16 mouse cellular contexts compared by ENCODE assay signal in the genomic region with DNA sequence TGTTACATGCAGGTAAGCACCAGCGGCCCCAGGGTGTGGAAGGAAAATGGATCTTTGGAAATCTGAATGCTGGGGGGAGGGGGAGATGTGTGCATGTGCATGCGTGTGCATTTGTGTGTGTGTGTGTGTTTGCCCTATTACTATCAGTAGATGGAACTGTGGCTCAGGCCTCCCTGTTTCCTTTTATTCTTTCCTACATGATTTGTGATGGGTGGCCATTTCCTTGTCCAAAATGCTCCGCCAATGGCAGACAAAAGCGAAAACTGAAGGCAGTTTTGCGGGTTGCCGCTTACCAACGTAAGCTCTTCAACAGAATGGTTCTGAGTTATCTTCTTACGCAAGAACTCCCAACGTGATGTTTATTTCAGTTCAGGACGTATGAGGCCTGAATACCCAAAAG.
DNase-seq lines count a peak whose midpoint lies in the region; ATAC-seq and TF ChIP-seq lines count a peak whose summit lies in the region.
"Had no signal": no experiment of that assay in that cellular context is flagged by ENCODE, and none has a peak within 500 bp of the region (broad histone marks: within the 10 kb centered on the region; RNA-seq: fewer than 3 reads in every experiment).

No protein-coding gene starts in this region.

- WGBS in kidney, adult 2 months: 74% methylated on average over 10 of the region's 10 CpGs
- 82% methylated on average over 10 of the region's 10 CpGs for WGBS in midbrain, embryonic 16.5 days
- WGBS in intestine, embryonic 15.5 days: 78% methylated on average over 10 of the region's 10 CpGs

- no peaks in the 10 kb centered on the region for H3K27me3 ChIP-seq in kidney, adult 2 months (replicated peaks; ENCODE audit: control insufficient read depth, insufficient read depth, low read length)
- no peaks in the 10 kb centered on the region for H3K27me3 ChIP-seq in E14TG2a.4 (ENCODE audit: insufficient read depth, low read length)
- no peaks in the 10 kb centered on the region for H3K27me3 ChIP-seq in midbrain, embryonic 16.5 days (ENCODE audit: control insufficient read depth, insufficient read depth, low read depth, low read length)
- H3K27me3 ChIP-seq in intestine, embryonic 15.5 days (replicated peaks): no peaks in the 10 kb centered on the region
- H3K27me3 ChIP-seq: embryonic facial prominence, embryonic 12.5 days; forebrain, embryonic 15.5 days; stomach, embryonic 15.5 days had no signal

- no peaks in the 10 kb centered on the region for H3K36me3 ChIP-seq in kidney, adult 2 months (ENCODE audit: control insufficient read depth, insufficient read depth, low read length)
- no peaks in the 10 kb centered on the region for H3K36me3 ChIP-seq in E14TG2a.4 (ENCODE audit: insufficient read depth, low read length)
- no peaks in the 10 kb centered on the region; the same call in none of the 2 replicates for H3K36me3 ChIP-seq in midbrain, embryonic 16.5 days (ENCODE audit: control insufficient read depth, insufficient read depth, low read length)
- H3K36me3 ChIP-seq in intestine, embryonic 15.5 days: peaks cover 5% of the 10 kb centered on the region; the same call in 1 of the 2 replicates
- H3K36me3 ChIP-seq: forebrain, embryonic 15.5 days had no signal

- no peak overlapping the region for H3K4me2 ChIP-seq in midbrain, embryonic 16.5 days (ENCODE audit: low read length)
- no peak overlapping the region for H3K4me2 ChIP-seq in intestine, embryonic 15.5 days (replicated peaks)
- H3K4me2 ChIP-seq: embryonic facial prominence, embryonic 12.5 days; forebrain, embryonic 15.5 days; stomach, embryonic 15.5 days had no signal

- TF ChIP-seq POLR2A in kidney, adult 2 months (IDR thresholded peaks at IDR 0.05; ENCODE audit: low read depth, low read length): no peak
- no peak for TF ChIP-seq POLR2A in brain, embryonic 14.5 days (IDR thresholded peaks at IDR 0.05; ENCODE audit: borderline replicate concordance, extremely low read depth, insufficient read depth, insufficient read length, poor library complexity, severe bottlenecking)

- no peak overlapping the region for H3K4me3 ChIP-seq in kidney, adult 2 months (ENCODE audit: insufficient read depth, low read depth, low read length)
- peak overlapping the region; percentile 29; the same call in 1 of the 2 replicates for H3K4me3 ChIP-seq in E14TG2a.4 (replicated peaks; ENCODE audit: low read length)
- no peak overlapping the region for H3K4me3 ChIP-seq in midbrain, embryonic 16.5 days (ENCODE audit: low read depth, low read length)
- H3K4me3 ChIP-seq in intestine, embryonic 15.5 days (replicated peaks): no peak overlapping the region
- H3K4me3 ChIP-seq: embryonic facial prominence, embryonic 12.5 days; forebrain, embryonic 15.5 days; limb, embryonic 10.5 days; megakaryocyte, embryonic 14.5 days; stomach, embryonic 15.5 days had no signal

- peak; percentile 62 for DNase-seq in kidney, adult 2 months
- DNase-seq in kidney, postnatal 4 days: no peak
- peak; percentile 33 for DNase-seq in brain, embryonic 14.5 days (ENCODE audit: low read depth)
- DNase-seq in frontal cortex, adult 2 months (ENCODE audit: extremely low spot score in 1 of 2, low spot score in 1 of 2): no peak
- DNase-seq: adrenal gland, postnatal 10 days; cerebellum, adult 9-11 months; layer of hippocampus, adult 9-11 months; liver, postnatal 0 days had no signal

- H3K9ac ChIP-seq in midbrain, embryonic 16.5 days (ENCODE audit: low read depth, low read length): no peak overlapping the region
- no peak overlapping the region for H3K9ac ChIP-seq in intestine, embryonic 15.5 days
- H3K9ac ChIP-seq: embryonic facial prominence, embryonic 12.5 days; forebrain, embryonic 15.5 days; liver, postnatal 0 days; stomach, embryonic 15.5 days had no signal

- H3K27ac ChIP-seq in kidney, adult 2 months (ENCODE audit: insufficient read depth, low read depth, low read length): peak overlapping the region; percentile 69
- H3K27ac ChIP-seq in midbrain, embryonic 16.5 days (ENCODE audit: low read length): 0 out of 2 replicates have a peak overlapping the region, but pooled peaks have one; percentile 17
- no peak overlapping the region for H3K27ac ChIP-seq in intestine, embryonic 15.5 days
- H3K27ac ChIP-seq: embryonic facial prominence, embryonic 12.5 days; forebrain, embryonic 15.5 days; limb, embryonic 10.5 days; stomach, embryonic 15.5 days had no signal

- ATAC-seq in midbrain, embryonic 16.5 days: no peak
- ATAC-seq in intestine, embryonic 15.5 days: no peak
- ATAC-seq: forebrain, embryonic 15.5 days; liver, postnatal 0 days had no signal

- H3K4me1 ChIP-seq in kidney, adult 2 months (ENCODE audit: control insufficient read depth, insufficient read depth, low read length): no peaks in the 10 kb centered on the region
- H3K4me1 ChIP-seq in E14TG2a.4 (replicated peaks; ENCODE audit: low read depth, low read length): peaks cover 22% of the 10 kb centered on the region
- H3K4me1 ChIP-seq in midbrain, embryonic 16.5 days (ENCODE audit: control insufficient read depth, insufficient read depth, low read length): peaks cover 21% of the 10 kb centered on the region
- peaks cover 5% of the 10 kb centered on the region; the same call in 1 of the 2 replicates for H3K4me1 ChIP-seq in intestine, embryonic 15.5 days (replicated peaks)

- TF ChIP-seq CTCF in kidney, adult 2 months (conservative IDR thresholded peaks at IDR 0.05; ENCODE audit: insufficient read depth, insufficient read length, low read depth, low read length): no peak
- no peak for TF ChIP-seq CTCF in E14TG2a.4 (conservative IDR thresholded peaks at IDR 0.05; ENCODE audit: low read length)
- TF ChIP-seq CTCF in brain, embryonic 14.5 days (IDR thresholded peaks at IDR 0.05; ENCODE audit: borderline replicate concordance, extremely low read depth, insufficient read depth, insufficient read length): no peak

- no peaks in the 10 kb centered on the region for H3K9me3 ChIP-seq in E14TG2a.4 (ENCODE audit: low read length)
- no peaks in the 10 kb centered on the region for H3K9me3 ChIP-seq in midbrain, embryonic 16.5 days (replicated peaks; ENCODE audit: control insufficient read depth, low read length, poor library complexity, severe bottlenecking)
- no peaks in the 10 kb centered on the region for H3K9me3 ChIP-seq in intestine, embryonic 15.5 days
- H3K9me3 ChIP-seq: embryonic facial prominence, embryonic 12.5 days; forebrain, embryonic 15.5 days; limb, embryonic 10.5 days; megakaryocyte, embryonic 14.5 days; stomach, embryonic 15.5 days had no signal

Comparison
In these comparisons a context has a peak if more than half of its experiments do, and no peak if none do; other contexts are left out.
1. DNase-seq: peak in kidney, adult 2 months (single experiment) and brain, embryonic 14.5 days (single experiment); none in kidney, postnatal 4 days (0 of 2) and frontal cortex, adult 2 months (0 of 2).